Mouse (Mus musculus) bone marrow, adult 2 months (tissue): ENCODE results near the gene Itgav.

Experiments
- CTCF ChIP-seq: fragments of 200-500 bp; IDR thresholded peaks from 2 replicates; pipeline ENCODE4 v1.5.1; 2011; ENCODE audit warnings: low read length, control low read depth; ENCODE audit not compliant: control insufficient read depth, insufficient read depth
- POLR2A ChIP-seq: fragments of 200-500 bp; IDR thresholded peaks from 2 replicates; pipeline ENCODE4 v1.6.1; 2011; ENCODE audit warnings: low read depth, mild to moderate bottlenecking, control low read depth, low read length, borderline replicate concordance; ENCODE audit not compliant: control insufficient read depth

DNA sequence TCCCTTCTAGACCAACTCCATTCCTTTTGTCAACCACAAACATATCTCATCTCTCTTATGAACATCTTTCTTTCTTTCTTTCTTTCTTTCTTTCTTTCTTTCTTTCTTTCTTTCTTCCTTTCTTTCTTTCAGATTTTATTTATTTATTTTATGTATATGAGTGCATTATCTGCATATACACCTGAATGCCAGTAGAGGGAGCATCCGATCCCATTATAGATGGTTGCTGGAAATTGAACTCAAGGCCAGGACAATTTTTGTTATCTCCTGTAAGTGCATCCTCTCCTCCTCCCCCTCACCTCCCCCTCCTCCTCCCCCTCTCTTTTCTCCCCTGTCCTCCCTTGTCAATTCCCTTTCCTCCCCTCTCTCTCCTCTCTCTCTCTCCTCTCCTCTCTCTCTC, 25.7 kb upstream of the Itgav start:
- TF ChIP-seq CTCF (no peak), POLR2A (no peak)
